Mouse (Mus musculus) heart, embryonic 12.5 days (tissue): ENCODE data around the gene Apaf1. TPM values are rescaled to one million over a fixed set of nuclear protein-coding genes. Genes with fewer than 3 reads are reported as not detected.

Experiments
- ATAC-seq: fragments of 200-750 bp; cut with Nextera tagmentation; 2 replicates; pipeline ENCODE4 v1.8.0; 2017; ENCODE audit warnings: moderate TSS enrichment, moderate library complexity; ENCODE audit not compliant: insufficient number of reproducible peaks, low FRiP score
- H3K27ac ChIP-seq: fragments of 300-500 bp; sonication (generic); 2 replicates; pipeline ENCODE4 v1.5.1; 2016; ENCODE audit warnings: mild to moderate bottlenecking, moderate library complexity; ENCODE audit not compliant: poor library complexity, severe bottlenecking
- H3K27me3 ChIP-seq: fragments of 300-500 bp; sonication (generic); replicated peaks from 2 replicates; pipeline ENCODE4 v1.6.1; 2016; ENCODE audit warnings: mild to moderate bottlenecking, moderate library complexity
- H3K36me3 ChIP-seq: fragments of 300-500 bp; sonication (generic); 2 replicates; pipeline ENCODE4 v1.6.1; 2016; ENCODE audit warnings: mild to moderate bottlenecking, moderate library complexity
- H3K4me1 ChIP-seq: fragments of 300-500 bp; sonication (generic); replicated peaks from 2 replicates; pipeline ENCODE4 v1.6.1; 2016; ENCODE audit warnings: mild to moderate bottlenecking
- H3K4me2 ChIP-seq: fragments of 300-500 bp; sonication (generic); 2 replicates; pipeline ENCODE4 v1.6.1; 2016; ENCODE audit warnings: mild to moderate bottlenecking, moderate library complexity
- H3K4me3 ChIP-seq: fragments of 300-500 bp; sonication (generic); 2 replicates; pipeline ENCODE4 v1.5.1; 2016; ENCODE audit warnings: mild to moderate bottlenecking
- H3K9ac ChIP-seq: fragments of 300-500 bp; sonication (generic); 2 replicates; pipeline ENCODE4 v1.6.1; 2016; ENCODE audit warnings: mild to moderate bottlenecking, moderate library complexity
- H3K9me3 ChIP-seq: fragments of 300-500 bp; sonication (generic); replicated peaks from 2 replicates; pipeline ENCODE4 v1.6.1; 2016; ENCODE audit warnings: mild to moderate bottlenecking, moderate library complexity
- WGBS: fragments of 180-500 bp; shearing (Covaris S2); methylation state at CpG from one replicate; pipeline ENCODE4 v1.1.7; 2016; 5-methylcytosine and 5-hydroxymethylcytosine counted together
- polyA plus RNA-seq: library from polyadenylated mRNA; unstranded; fragments of >200 nt; fragmentation: Nextera tagmentation; extraction: Ambion mirVana; gene quantifications from 2 replicates; pipeline ENCODE4 v1.2.1, GENCODE M21; 2016

Gene Apaf1
- polyA plus RNA-seq, 1 experiment from 2014 or later: 23.1 TPM

DNA sequence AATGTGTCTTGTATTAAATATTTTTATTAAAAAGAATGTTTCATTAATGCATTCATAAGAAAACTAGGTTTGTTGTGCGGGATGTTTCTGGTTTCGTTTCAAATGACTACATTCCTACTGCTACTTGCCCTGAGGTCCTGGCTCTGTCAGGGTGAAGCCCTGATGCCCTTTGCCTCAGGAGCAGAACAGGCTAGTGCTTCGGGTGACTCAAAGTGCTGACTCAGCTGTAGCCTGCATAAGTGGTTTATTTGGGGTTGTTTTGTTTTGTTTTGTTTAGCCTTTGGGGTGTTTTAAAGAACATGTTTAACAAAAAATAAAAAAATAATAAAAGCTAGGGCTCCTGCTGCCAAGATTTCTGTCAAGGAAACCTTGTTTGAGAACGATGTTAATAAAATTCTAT is 112.0 kb downstream of the Apaf1 start:
- Histone ChIP-seq H3K36me3 (no peaks in the 10 kb centered on the region), H3K27ac (no peak overlapping the region), H3K4me2 (no peak overlapping the region), H3K27me3 (peaks cover 48% of the 10 kb centered on the region), H3K9ac (no peak overlapping the region), H3K9me3 (no peaks in the 10 kb centered on the region), H3K4me1 (peaks cover 8% of the 10 kb centered on the region; the same call in 1 of the 2 replicates), H3K4me3 (no peak overlapping the region)
- ATAC-seq: no peak
- 43% methylated on average over 4 of the region's 4 CpGs for WGBS

DNA sequence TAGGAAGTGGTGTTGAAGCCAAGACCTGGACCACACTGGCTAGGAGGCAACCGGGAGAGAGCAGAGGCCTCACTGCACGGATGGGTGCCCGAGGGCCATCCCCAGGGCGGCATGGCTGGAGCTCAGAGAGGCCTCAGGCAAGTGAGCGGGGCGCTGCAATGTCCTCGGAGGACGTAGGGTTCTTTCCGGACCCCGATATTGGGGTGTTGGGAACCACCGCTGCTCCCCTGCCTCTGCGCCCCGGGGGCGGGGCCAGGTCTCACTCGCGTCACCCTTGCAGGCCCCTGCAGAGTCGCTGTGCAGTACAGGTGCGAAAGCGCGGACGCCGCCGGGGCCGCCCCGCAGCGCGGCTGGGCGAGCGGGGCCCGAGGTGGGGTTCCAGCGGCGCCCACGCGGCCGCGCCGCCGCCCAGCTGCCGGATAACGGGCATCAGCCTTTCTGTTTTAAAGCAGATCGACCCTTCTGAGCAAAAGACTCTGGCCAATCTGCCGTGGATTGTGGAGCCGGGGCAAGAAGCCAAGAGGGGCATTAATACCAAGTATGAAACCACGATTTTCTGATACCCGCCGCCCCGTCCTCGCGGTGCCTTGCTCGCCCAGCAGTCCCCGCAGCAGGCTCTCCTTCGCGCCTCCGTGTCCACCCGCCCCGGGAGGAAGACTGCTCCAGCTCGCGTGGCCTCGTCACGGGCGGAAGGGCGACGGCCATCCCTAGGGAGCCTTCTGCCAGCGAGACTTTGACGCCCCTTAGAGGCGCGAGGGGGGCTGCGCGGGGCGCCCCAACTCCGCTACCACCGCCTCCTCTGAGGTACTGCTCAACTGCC is 113.0 kb downstream of the Apaf1 start:
- no peaks in the 10 kb centered on the region for H3K9me3 ChIP-seq
- H3K4me1 ChIP-seq: peaks cover 8% of the 10 kb centered on the region; the same call in 1 of the 2 replicates
- no peak overlapping the region for H3K27ac ChIP-seq
- WGBS: 2% methylated on average over 72 of the region's 72 CpGs
- H3K36me3 ChIP-seq: no peaks in the 10 kb centered on the region
- H3K4me2 ChIP-seq: peak overlapping the region; percentile 94
- peaks cover 56% of the 10 kb centered on the region for H3K27me3 ChIP-seq
- ATAC-seq: peak; percentile 47; the same call in 1 of the 2 replicates
- peak overlapping the region; percentile 53 for H3K9ac ChIP-seq
- H3K4me3 ChIP-seq: peak overlapping the region; percentile 47

DNA sequence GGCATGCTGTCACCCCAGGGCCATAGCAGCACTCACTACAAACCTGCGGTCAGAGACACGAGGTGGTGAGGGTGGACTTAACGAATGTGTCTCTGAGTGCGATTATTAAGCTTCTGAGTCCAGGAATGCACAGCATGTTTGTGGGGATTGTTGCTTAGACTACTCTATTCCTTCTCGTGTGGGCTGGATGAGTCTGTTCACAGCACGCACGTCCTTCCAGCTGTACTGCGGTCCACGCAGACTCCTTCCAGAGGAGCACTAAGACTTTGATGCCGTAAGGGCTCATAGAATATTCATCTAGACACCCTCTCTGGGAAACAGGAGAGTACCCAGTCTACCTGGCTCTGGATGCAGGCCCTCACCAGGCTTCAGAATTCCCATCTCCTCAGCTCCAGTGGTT is 114.3 kb downstream of the Apaf1 start:
- Histone ChIP-seq H3K27ac (no peak overlapping the region), H3K9me3 (no peaks in the 10 kb centered on the region), H3K9ac (no peak overlapping the region), H3K36me3 (no peaks in the 10 kb centered on the region), H3K27me3 (peaks cover 62% of the 10 kb centered on the region), H3K4me2 (no peak overlapping the region), H3K4me3 (no peak overlapping the region), H3K4me1 (peaks cover 8% of the 10 kb centered on the region; the same call in 1 of the 2 replicates)
- WGBS: 86% methylated on average over 10 of the region's 10 CpGs
- no peak for ATAC-seq

DNA sequence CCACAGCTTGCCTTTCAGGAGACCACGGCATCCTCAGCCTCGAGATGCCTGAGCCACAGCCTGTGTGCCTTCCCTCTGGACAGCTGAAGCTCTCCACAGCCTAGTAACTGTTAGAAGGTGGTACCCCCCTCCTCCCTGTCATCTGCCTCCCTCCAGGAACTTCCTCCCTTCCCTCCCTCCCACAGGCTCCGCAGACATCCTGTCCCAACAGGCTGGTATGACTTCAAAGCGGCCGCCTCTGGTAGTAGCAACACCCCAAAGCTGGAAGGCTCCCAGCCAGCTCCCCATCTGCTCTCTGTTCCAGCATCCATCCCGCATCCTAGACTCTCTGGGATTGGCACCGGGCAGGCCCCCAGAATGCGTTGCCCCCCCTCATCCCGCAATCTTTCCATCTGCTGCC is 115.7 kb downstream of the Apaf1 start:
- Histone ChIP-seq H3K4me1 (peaks cover 8% of the 10 kb centered on the region; the same call in 1 of the 2 replicates), H3K27ac (no peak overlapping the region), H3K27me3 (peaks cover 66% of the 10 kb centered on the region), H3K9ac (no peak overlapping the region), H3K36me3 (no peaks in the 10 kb centered on the region), H3K4me2 (no peak overlapping the region), H3K9me3 (no peaks in the 10 kb centered on the region), H3K4me3 (no peak overlapping the region)
- 9% methylated on average over 9 of the region's 9 CpGs for WGBS
- ATAC-seq: no peak; the same call in 1 of the 2 replicates

DNA sequence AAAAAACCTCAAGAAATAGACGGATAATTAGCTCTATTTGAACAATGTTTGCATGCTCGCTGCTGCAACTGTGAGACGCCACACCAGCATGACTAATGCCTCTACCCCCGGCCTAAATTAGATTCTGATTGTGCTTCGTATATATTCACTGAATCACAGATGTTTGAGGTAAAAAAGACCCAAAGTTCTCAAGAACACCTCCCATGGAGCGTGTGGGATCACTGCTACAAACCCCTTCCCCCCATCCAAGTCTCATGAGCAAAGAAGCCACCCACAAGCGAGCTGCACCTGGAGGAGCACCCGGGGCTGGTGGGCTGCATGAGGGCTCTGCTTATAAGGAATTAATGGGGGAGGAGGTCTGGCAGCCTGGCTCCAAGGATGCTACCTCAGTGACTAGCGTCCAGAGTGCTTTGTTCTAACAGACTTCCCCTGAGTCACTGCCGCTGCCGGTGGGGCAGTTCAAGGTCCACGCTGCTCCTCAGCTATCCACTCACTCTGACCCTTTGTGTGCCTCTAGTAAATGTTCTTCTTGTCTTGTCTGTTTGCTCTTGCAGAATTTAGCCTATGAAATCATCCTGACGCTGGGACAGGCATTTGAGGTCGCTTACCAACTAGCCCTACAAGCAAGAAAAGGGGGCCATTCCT is 116.8 kb downstream of the Apaf1 start:
- 58% methylated on average over 14 of the region's 14 CpGs for WGBS
- no peak overlapping the region for H3K4me2 ChIP-seq
- ATAC-seq: no peak

DNA sequence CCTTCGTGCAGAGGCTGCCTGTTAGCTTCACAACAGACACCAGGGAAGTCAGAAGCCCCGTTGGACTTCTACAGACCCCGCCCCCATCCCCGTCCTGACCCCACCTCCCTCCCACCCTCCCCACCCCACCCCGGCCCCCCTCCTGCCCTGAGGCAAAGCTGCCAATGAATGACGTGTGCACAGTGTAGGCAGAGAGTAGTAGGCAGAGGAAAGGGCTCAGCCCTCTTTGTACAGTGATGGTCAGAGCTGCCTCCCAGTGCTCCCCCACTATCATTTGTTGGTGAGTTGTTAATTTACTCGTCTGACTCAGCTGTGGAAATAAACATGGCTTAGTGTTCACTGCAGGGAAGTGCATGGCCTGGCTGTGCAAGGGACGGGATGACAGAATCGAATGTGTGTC is 118.1 kb downstream of the Apaf1 start:
- no peak for ATAC-seq
- Histone ChIP-seq H3K36me3 (no peaks in the 10 kb centered on the region), H3K4me3 (no peak overlapping the region), H3K9me3 (no peaks in the 10 kb centered on the region), H3K4me2 (peak overlapping the region; percentile 15; the same call in 1 of the 2 replicates), H3K27ac (no peak overlapping the region), H3K9ac (no peak overlapping the region), H3K27me3 (peaks cover 63% of the 10 kb centered on the region), H3K4me1 (peaks cover 3% of the 10 kb centered on the region; the same call in 1 of the 2 replicates)
- 20% methylated on average over 9 of the region's 9 CpGs for WGBS

More for the DNA sequence above, 116.8 kb downstream of the Apaf1 start:
- H3K36me3 ChIP-seq: no peaks in the 10 kb centered on the region
- H3K9me3 ChIP-seq: no peaks in the 10 kb centered on the region
- peaks cover 8% of the 10 kb centered on the region; the same call in 1 of the 2 replicates for H3K4me1 ChIP-seq
- no peak overlapping the region for H3K27ac ChIP-seq
- H3K4me3 ChIP-seq: no peak overlapping the region
- no peak overlapping the region for H3K9ac ChIP-seq
- peaks cover 70% of the 10 kb centered on the region for H3K27me3 ChIP-seq

DNA sequence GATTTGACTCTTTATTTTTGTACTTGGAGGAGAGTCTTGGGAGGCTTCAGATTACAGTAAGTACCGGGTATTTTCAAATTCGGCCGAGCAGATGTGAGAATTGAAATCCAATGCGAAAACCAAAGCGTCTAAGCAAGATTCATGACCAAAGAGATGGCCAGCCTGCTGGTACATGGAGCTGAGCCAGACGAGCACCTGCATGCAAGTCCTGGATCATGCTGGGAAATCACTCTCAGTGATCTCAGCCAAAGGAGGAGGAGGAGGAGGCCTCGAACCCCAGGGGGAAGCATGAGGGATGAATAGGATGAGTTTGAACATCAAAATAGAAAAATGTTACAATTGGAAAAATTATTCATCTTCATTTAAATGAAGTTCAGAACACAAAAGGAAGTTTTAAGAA is 122.2 kb downstream of the Apaf1 start:
- Histone ChIP-seq H3K27me3 (peaks cover 22% of the 10 kb centered on the region), H3K36me3 (no peaks in the 10 kb centered on the region), H3K9me3 (no peaks in the 10 kb centered on the region), H3K9ac (no peak overlapping the region), H3K4me3 (no peak overlapping the region), H3K4me1 (no peaks in the 10 kb centered on the region; the same call in 1 of the 2 replicates), H3K4me2 (no peak overlapping the region), H3K27ac (no peak overlapping the region)
- WGBS: 71% methylated on average over 7 of the region's 7 CpGs
- ATAC-seq: no peak

DNA sequence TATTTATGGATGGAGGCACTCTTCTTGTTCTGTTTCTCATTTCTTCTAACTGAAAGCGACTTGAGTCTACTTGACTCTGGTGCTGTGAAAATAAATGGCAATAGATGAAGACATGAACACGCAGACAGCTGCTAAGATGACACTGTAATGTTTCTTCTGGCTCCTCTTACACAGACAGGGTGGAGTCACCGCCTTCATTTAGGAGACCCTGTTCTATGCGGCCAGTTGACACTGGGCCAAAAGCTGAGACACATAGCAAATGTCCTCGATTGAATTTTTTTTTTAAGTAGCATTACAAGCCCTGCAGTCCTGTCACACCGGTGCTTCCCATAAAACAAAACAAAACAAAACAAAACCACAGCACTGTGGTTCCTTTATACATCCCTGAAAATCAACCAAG is 128.7 kb downstream of the Apaf1 start:
- no peak overlapping the region for H3K4me3 ChIP-seq
- H3K9me3 ChIP-seq: no peaks in the 10 kb centered on the region
- WGBS: 78% methylated on average over 6 of the region's 6 CpGs
- no peaks in the 10 kb centered on the region for H3K27me3 ChIP-seq
- no peak overlapping the region for H3K4me2 ChIP-seq
- H3K4me1 ChIP-seq: no peaks in the 10 kb centered on the region
- no peak for ATAC-seq
- no peak overlapping the region for H3K27ac ChIP-seq
- no peaks in the 10 kb centered on the region for H3K36me3 ChIP-seq
- no peak overlapping the region for H3K9ac ChIP-seq

DNA sequence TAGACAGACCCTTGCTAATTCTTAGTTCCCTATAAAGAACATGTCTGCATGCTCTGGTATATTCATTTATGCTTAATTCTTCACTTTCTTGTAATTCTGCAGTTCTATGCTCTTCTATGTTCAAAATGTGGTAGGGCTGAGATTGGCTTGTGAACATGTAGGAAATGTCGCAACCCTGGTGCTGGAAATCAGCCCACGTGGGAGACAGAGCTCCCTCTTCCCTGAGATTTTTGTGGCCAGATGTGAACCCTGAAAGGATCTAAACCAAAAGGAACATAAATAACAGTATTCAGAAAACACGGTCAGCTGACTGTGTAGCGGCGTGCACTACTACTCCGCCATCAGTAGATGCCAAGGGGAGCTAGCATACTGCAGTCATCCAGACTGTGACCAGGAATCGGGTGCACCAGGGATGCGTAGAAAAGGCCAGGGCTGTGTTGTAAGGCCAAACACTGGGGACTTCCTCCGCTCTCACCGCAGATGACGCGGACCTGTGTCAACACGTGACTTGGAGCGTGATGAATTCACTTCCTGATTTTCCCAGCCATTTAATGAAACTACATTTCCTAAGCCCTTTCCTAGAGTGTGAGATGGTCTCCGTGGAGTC is 129.4 kb downstream of the Apaf1 start:
- WGBS: 84% methylated on average over 15 of the region's 15 CpGs
- Histone ChIP-seq H3K27ac (no peak overlapping the region), H3K9me3 (no peaks in the 10 kb centered on the region), H3K9ac (no peak overlapping the region), H3K4me1 (no peaks in the 10 kb centered on the region), H3K4me3 (no peak overlapping the region), H3K27me3 (no peaks in the 10 kb centered on the region), H3K36me3 (no peaks in the 10 kb centered on the region), H3K4me2 (no peak overlapping the region)
- ATAC-seq: no peak

DNA sequence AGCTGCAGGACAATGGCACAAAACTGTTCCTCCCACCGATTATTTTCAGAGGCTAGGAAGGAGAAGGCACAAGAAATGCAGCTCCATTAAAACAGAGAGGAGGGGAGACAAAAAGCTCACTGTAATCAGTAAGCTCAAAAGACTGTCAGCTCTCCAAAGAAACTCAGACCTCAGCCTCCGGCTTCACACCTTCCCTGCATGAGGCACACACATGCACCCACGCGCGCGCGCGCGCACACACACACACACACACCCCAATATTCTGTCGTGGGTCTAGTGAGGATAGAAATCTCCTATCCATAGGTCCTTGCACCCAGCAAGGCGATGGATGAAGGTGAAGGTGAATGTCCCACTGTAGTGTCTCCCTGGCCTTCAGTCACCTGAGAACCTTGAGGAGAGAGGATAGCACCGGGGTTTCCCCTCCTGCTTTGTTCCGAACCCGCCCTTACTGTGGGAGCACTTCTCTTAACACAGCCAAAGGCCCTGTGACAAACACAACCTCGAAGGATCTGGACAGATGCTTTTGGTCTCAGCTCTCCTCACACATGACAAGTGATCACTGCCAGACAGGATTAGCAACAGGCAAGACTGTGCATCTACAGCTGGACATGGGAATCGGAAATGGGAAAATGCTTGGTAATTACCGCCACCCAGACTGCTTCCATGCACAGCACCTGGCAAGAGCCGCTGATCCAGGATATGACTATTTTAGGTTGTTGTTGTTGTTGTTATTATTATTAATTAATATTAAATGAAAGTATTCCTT is 134.8 kb downstream of the Apaf1 start:
- Histone ChIP-seq H3K4me2 (no peak overlapping the region), H3K36me3 (no peaks in the 10 kb centered on the region), H3K27ac (no peak overlapping the region), H3K9ac (no peak overlapping the region), H3K4me1 (no peaks in the 10 kb centered on the region), H3K27me3 (no peaks in the 10 kb centered on the region), H3K4me3 (no peak overlapping the region), H3K9me3 (no peaks in the 10 kb centered on the region)
- WGBS: 87% methylated on average over 18 of the region's 18 CpGs
- ATAC-seq: no peak
